Mouse (Mus musculus): ENCODE measurements around the gene Hoxa9. TPM values are rescaled to one million over a fixed set of nuclear protein-coding genes. Genes with fewer than 3 reads are reported as not detected.

Hoxa9 gene
- polyA plus RNA-seq, 1 experiment from 2014 or later = 2.2 TPM

DNA sequence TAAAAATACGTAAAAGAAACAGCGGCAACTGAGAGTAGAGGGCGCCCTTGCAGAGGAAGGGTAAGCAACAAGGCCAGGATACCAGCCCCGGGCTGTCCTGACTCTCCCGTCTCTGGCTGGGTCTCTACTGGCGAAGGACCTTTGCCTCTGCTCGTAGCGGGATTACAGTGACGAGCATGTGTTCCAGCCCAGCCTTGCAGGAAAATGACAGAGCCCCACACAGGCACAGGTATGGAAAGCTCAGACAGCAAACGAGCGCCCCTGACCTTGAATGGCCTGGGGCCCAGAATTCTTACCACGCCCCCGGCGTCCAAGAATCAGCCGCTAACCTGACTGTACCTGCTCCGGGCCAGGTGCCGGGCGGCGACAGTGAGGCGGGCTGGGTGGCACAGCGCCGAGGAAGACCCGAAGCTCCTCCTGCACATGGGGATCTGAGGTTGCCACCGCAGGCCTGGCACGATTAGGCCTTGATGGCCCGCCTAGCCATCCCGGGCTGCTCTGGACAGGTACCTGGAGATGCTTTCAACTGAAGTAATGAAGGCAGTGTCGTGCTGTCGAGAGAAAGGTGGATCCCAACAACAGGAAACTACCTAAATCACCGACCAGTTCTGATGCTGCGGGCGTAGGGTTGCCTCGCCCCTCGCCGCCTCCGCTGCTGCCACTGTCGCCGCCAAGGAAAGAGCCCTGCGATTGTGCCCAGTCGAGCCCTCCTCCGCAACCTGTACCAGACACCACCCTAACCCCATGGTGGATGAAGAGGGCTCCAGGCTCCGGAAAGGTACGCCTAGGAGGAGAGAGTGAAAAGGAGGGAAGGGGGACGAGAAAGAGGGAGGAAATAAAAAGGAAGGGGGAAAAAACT is 1.1 kb downstream of the Hoxa9 start:
- Histone ChIP-seq H3K27ac (ENCODE audit: low read depth, low read length) (no peak overlapping the region), H3K4me3 (ENCODE audit: low read depth, low read length) (peak overlapping the region; percentile 23), H3K4me1 (replicated peaks; ENCODE audit: control insufficient read depth, insufficient read depth, low read length) (no peaks in the 10 kb centered on the region), H3K27me3 (replicated peaks; ENCODE audit: control insufficient read depth, insufficient read depth, low read length) (peaks cover 96% of the 10 kb centered on the region), H3K9ac (ENCODE audit: low read depth, low read length) (no peak overlapping the region), H3K9me3 (ENCODE audit: control insufficient read depth, low read length) (no peaks in the 10 kb centered on the region), H3K4me2 (no peak overlapping the region; the same call in 1 of the 2 replicates), H3K36me3 (ENCODE audit: control insufficient read depth, insufficient read depth, low read length) (no peaks in the 10 kb centered on the region)
- ATAC-seq (replicated peaks; ENCODE audit: low FRiP score) (no peak), DNase-seq (ENCODE audit: low spot score) (no peak)
- WGBS = 3% methylated on average over 44 of the region's 44 CpGs

DNA sequence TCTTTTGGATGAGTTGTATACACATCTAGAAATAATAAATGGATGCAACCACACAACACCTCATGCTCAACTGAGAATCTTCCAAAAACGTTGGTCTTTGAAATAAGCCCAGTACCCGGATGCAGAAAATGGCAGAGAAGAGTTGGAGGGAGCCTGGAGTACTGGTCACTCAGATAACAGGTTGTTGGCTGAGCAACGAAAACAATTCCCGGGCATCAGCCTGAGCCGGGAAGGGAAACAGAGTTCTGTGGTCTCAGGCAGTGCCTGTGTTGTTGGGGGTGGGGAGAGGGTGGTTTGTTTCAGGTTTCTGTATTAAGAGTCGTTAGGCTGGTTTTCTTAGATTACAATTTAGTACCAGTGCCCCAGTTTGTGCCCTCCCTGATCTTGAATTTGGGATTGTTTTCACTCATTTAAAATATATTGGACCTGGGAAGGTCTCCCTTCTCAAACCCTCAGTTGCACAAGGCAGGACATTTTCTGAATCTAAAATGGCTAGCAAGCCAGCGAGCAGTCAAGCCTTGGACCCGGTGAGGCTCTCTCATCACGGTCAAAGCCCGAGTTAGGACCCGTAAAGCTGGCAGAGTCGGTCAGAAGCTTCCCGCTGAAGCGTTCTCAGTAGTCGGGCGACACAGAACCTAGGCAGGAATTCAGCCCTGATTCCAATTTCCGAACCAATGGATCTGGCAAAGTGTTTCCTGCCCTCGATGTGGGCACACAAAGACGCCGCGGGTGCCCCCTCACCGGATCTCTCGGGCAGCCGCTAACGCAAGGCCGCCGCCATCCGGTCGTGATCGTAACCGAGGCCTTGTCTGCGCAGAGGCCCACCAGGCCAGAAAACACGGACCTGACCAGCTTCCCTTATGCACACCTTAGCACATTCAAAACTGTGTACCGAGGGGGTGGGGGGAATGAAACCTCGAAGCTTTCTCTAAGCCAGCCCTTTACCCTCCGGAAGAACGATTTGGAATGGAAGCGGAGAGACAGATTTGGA is 2.1 kb downstream of the Hoxa9 start:
- no peak overlapping the region for H3K9ac ChIP-seq (ENCODE audit: low read depth, low read length)
- WGBS = 2% methylated on average over 38 of the region's 38 CpGs
- H3K4me2 ChIP-seq = peak overlapping the region; percentile 27
- no peak for DNase-seq (ENCODE audit: low spot score)
- no peaks in the 10 kb centered on the region for H3K9me3 ChIP-seq (ENCODE audit: control insufficient read depth, low read length)
- no peak for ATAC-seq (replicated peaks; ENCODE audit: low FRiP score)
- H3K27ac ChIP-seq (ENCODE audit: low read depth, low read length) = no peak overlapping the region
- no peaks in the 10 kb centered on the region for H3K36me3 ChIP-seq (ENCODE audit: control insufficient read depth, insufficient read depth, low read length)
- H3K4me3 ChIP-seq (ENCODE audit: low read depth, low read length) = no peak overlapping the region
- no peaks in the 10 kb centered on the region for H3K4me1 ChIP-seq (replicated peaks; ENCODE audit: control insufficient read depth, insufficient read depth, low read length)
- H3K27me3 ChIP-seq (replicated peaks; ENCODE audit: control insufficient read depth, insufficient read depth, low read length) = peaks cover 96% of the 10 kb centered on the region

DNA sequence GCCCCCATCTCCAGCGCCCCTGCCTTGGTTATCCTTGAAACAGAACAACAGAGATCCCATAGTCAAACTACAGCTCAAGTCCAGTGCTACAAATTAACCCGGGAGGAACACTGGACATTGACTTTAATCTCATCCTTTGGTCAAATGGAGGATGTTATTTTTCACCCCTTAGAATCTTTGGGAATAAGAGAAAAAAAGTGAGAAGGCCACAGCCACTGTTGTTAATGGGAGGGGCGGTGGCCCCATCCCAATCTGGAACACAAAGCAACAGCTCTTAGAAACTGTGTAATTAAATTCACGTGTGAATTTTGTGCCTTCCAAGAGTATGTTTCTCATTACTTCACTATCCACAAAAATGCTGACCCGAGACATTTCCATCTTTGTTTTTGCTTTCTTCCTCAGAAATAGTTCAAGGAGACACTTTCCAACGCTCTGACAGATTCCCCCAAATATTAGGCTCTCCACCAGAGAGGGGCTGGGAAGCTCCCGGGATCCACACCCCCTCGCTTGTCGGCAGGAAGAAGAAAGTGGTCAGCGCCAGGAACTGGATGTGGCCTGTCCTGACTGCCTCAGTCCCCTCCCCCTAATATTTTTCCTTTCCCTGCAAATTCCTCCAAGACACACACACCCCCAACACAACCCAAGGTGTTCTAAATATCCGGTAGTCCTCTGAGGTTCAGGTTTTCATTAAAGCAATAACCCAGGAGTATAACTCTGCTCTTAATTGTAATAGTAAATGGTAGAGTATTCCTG is 3.2 kb downstream of the Hoxa9 start:
- H3K4me1 ChIP-seq (replicated peaks; ENCODE audit: control insufficient read depth, insufficient read depth, low read length) = no peaks in the 10 kb centered on the region
- no peaks in the 10 kb centered on the region for H3K36me3 ChIP-seq (ENCODE audit: control insufficient read depth, insufficient read depth, low read length)
- no peak overlapping the region for H3K4me2 ChIP-seq
- H3K9ac ChIP-seq (ENCODE audit: low read depth, low read length) = no peak overlapping the region
- H3K27ac ChIP-seq (ENCODE audit: low read depth, low read length) = no peak overlapping the region
- no peak overlapping the region for H3K4me3 ChIP-seq (ENCODE audit: low read depth, low read length)
- ATAC-seq (replicated peaks; ENCODE audit: low FRiP score) (no peak), DNase-seq (ENCODE audit: low spot score) (no peak)
- no peaks in the 10 kb centered on the region for H3K9me3 ChIP-seq (ENCODE audit: control insufficient read depth, low read length)
- 4% methylated on average over 11 of the region's 11 CpGs for WGBS
- H3K27me3 ChIP-seq (replicated peaks; ENCODE audit: control insufficient read depth, insufficient read depth, low read length) = peaks cover 96% of the 10 kb centered on the region

DNA sequence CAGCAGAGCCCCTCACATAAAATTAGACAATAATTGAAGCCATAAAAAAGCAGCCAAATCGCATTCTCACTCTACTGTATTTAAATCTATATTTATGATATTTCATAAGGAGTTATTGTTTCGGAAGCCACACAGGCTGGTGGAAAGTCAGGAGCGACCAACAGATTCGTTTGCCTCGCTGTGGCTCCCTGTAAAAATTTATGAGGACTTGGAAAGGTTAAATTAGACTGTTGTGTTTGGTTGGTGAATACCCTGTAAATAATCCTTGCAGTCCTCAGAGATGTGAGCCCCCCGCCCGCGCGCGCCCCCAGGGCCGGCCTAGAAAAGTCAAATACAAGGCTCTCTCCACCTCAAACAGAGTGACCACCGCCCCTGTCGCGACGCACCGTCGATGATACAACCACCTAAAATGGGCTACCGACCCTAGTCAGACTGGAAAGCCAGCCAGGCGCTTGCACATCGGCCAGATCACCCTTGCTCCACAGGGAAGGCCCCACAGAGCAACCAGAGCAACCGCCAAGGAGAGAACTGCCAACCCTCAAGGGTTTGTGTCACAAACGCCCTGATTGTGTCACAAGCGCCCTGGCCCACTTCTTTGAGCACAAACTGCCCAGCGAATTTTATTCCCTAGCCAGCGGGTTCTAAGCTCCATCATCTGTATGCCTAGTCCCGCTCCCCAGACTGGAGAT is 4.2 kb downstream of the Hoxa9 start:
- Histone ChIP-seq H3K4me2 (no peak overlapping the region), H3K27me3 (replicated peaks; ENCODE audit: control insufficient read depth, insufficient read depth, low read length) (peaks cover 96% of the 10 kb centered on the region), H3K9ac (ENCODE audit: low read depth, low read length) (no peak overlapping the region), H3K27ac (ENCODE audit: low read depth, low read length) (no peak overlapping the region), H3K36me3 (ENCODE audit: control insufficient read depth, insufficient read depth, low read length) (no peaks in the 10 kb centered on the region), H3K4me3 (ENCODE audit: low read depth, low read length) (no peak overlapping the region), H3K4me1 (replicated peaks; ENCODE audit: control insufficient read depth, insufficient read depth, low read length) (no peaks in the 10 kb centered on the region), H3K9me3 (ENCODE audit: control insufficient read depth, low read length) (no peaks in the 10 kb centered on the region)
- DNase-seq (ENCODE audit: low spot score) (no peak), ATAC-seq (replicated peaks; ENCODE audit: low FRiP score) (no peak)
- WGBS = 7% methylated on average over 26 of the region's 26 CpGs

DNA sequence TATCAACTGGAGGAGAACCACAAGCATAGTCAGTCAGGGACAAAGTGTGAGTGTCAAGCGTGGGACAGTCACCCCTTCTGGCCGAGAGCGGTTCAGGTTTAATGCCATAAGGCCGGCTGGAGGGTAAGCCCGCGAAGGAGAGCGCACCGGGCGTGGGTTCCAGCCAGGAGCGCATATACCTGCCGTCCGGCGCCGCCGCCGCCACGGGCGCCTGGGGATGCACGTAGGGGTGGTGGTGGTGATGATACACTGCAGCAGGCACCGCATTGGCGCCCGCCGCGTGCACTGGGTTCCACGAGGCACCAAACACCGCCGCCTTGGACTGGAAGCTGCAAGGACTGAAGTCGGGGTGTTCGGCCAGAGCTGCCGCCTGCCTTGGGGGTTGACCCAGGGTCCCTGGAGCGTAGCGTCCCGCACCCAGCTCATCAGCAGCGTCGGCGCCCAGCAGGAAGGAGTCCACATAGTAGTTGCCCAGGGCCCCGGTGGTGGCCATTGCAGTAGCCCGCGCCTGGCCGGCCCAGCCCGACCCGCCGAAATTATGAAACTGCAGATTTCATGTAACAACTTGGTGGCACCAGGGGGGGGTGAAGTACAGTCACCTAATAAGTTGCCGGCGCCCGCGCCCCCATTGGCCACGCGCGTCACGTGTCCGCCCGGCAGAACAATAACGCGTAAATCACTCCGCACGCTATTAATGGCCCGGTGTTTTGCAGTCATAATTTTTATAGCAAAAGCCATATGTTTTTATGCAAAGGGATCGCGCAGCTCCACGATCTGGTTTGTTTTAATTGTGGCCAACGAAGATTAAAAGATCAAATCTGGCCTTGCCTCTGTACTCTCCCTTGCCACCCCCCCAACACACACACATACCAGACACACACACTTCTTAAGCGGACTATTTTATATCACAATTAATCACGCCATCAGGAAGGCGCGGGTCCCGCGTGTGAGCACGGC is 5.0 kb downstream of the Hoxa9 start:
- no peaks in the 10 kb centered on the region for H3K36me3 ChIP-seq (ENCODE audit: control insufficient read depth, insufficient read depth, low read length)
- WGBS = 4% methylated on average over 69 of the region's 69 CpGs
- no peaks in the 10 kb centered on the region for H3K4me1 ChIP-seq (replicated peaks; ENCODE audit: control insufficient read depth, insufficient read depth, low read length)
- DNase-seq (ENCODE audit: low spot score) (no peak), ATAC-seq (replicated peaks; ENCODE audit: low FRiP score) (no peak)
- peak overlapping the region; percentile 32 for H3K4me3 ChIP-seq (ENCODE audit: low read depth, low read length)
- peaks cover 99% of the 10 kb centered on the region for H3K27me3 ChIP-seq (replicated peaks; ENCODE audit: control insufficient read depth, insufficient read depth, low read length)
- H3K9ac ChIP-seq (ENCODE audit: low read depth, low read length) = no peak overlapping the region
- H3K27ac ChIP-seq (ENCODE audit: low read depth, low read length) = no peak overlapping the region
- H3K4me2 ChIP-seq = peak overlapping the region; percentile 39
- H3K9me3 ChIP-seq (ENCODE audit: control insufficient read depth, low read length) = no peaks in the 10 kb centered on the region

DNA sequence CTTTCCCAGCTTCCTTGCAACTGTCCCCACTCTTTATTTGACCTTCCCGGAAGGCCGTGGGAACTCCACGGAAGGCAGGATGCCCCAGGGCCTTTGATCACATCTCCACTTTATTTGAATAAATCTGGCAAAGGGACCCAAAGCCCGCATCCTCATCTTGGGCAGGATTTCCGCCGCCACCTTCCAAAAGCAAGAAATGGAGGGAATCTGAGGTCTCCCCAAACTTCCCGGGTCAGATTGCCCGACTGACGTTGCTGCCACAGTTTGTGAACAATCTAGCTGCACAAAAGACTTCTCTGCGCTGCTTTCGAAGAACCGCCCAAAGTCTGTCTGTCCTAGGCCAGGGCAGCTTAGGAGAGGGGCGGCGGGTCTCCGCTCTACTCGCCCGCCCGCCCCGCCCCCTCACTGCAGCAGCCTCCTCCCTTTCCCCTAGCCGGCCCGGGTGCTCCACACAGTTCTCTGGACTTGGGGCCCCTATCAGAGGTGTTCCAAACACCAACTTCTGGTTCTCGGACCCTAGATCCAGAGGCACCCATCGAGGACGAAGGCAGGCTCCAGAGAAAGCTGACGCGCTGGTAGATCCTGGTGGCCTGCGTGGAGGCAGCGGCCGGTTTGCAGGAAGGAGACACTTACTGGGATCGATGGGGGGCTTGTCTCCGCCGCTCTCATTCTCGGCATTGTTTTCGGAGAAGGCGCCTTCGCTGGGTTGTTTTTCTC is 5.8 kb downstream of the Hoxa9 start:
- Histone ChIP-seq H3K4me2 (peak overlapping the region; percentile 39), H3K9ac (ENCODE audit: low read depth, low read length) (no peak overlapping the region), H3K4me3 (ENCODE audit: low read depth, low read length) (peak overlapping the region; percentile 32), H3K9me3 (ENCODE audit: control insufficient read depth, low read length) (no peaks in the 10 kb centered on the region), H3K36me3 (ENCODE audit: control insufficient read depth, insufficient read depth, low read length) (no peaks in the 10 kb centered on the region), H3K4me1 (replicated peaks; ENCODE audit: control insufficient read depth, insufficient read depth, low read length) (no peaks in the 10 kb centered on the region), H3K27me3 (replicated peaks; ENCODE audit: control insufficient read depth, insufficient read depth, low read length) (peaks cover 99% of the 10 kb centered on the region), H3K27ac (ENCODE audit: low read depth, low read length) (no peak overlapping the region)
- DNase-seq (ENCODE audit: low spot score) (no peak), ATAC-seq (replicated peaks; ENCODE audit: low FRiP score) (no peak)
- WGBS = 3% methylated on average over 31 of the region's 36 CpGs

Measured in liver, embryonic 11.5 days (tissue).